Mouse (Mus musculus) MEL (cell line): ENCODE measurements at regions not wholly inside any gene's neighbourhood (a gene's known extent, or its start where the extent isn't known, plus 50 kb on each side); places are given as distances from the start of the nearest gene placed in this dataset.

ENCODE experiments used
- CHD2 ChIP-seq: IDR thresholded peaks from 2 replicates; pipeline ENCODE4 v1.6.1; 2011; ENCODE audit warnings: low read length, improper control_type of control experiment
- CTCF ChIP-seq, 3 experiments: IDR thresholded peaks in 2 of 3; conservative IDR thresholded peaks in 1 of 3; 2 replicates each; pipeline ENCODE4 v1.5.1; 2011 to 2012; ENCODE audit warnings: low read length in 3 of 3, low read depth in 2 of 3, mild to moderate bottlenecking in 2 of 3, improper control_type of control experiment in 1 of 3, inconsistent platforms in 1 of 3, mixed read lengths in 1 of 3, moderate library complexity in 1 of 3; ENCODE audit not compliant: control insufficient read depth in 1 of 3, insufficient read depth in 1 of 3, poor library complexity in 1 of 3, severe bottlenecking in 1 of 3
- EP300 ChIP-seq, 2 experiments: IDR thresholded peaks; 2 replicates each; pipeline ENCODE4 v1.6.1; 2011; ENCODE audit warnings: improper control_type of control experiment in 2 of 2, low read length in 2 of 2, low read depth in 1 of 2, mild to moderate bottlenecking in 1 of 2
- ETS1 ChIP-seq: IDR thresholded peaks from 2 replicates; pipeline ENCODE4 v1.6.1; 2012; ENCODE audit warnings: low read depth, mild to moderate bottlenecking, inconsistent platforms, low read length, improper control_type of control experiment, moderate library complexity
- GABPA ChIP-seq: IDR thresholded peaks from 2 replicates; pipeline ENCODE4 v1.6.1; 2012; ENCODE audit warnings: low read depth, mild to moderate bottlenecking, inconsistent platforms, low read length, improper control_type of control experiment, moderate library complexity
- MEF2A ChIP-seq: IDR thresholded peaks from 2 replicates; pipeline ENCODE4 v1.6.1; 2014; ENCODE audit warnings: low read depth, mild to moderate bottlenecking, inconsistent platforms, low read length, improper control_type of control experiment; ENCODE audit not compliant: poor library complexity, insufficient replicate concordance, severe bottlenecking; ENCODE audit errors: extremely low read depth
- NELFE ChIP-seq: IDR thresholded peaks from 2 replicates; pipeline ENCODE4 v1.6.1; 2011; ENCODE audit warnings: low read depth, low read length, improper control_type of control experiment
- POLR2A ChIP-seq, 2 experiments: IDR thresholded peaks; 2 replicates each; pipeline ENCODE4 v1.6.1; 2011 to 2012; ENCODE audit warnings: low read length in 2 of 2, mild to moderate bottlenecking in 2 of 2, control low read depth in 1 of 2, improper control_type of control experiment in 1 of 2, low read depth in 1 of 2, moderate library complexity in 1 of 2; ENCODE audit not compliant: control insufficient read depth in 1 of 2, insufficient read depth in 1 of 2, poor library complexity in 1 of 2
- TCF12 ChIP-seq: IDR thresholded peaks from 2 replicates; pipeline ENCODE4 v1.6.1; 2014; ENCODE audit warnings: low read depth, mild to moderate bottlenecking, inconsistent platforms, low read length, improper control_type of control experiment, moderate library complexity
- UBTF ChIP-seq: IDR thresholded peaks from 2 replicates; pipeline ENCODE4 v1.6.1; 2012; ENCODE audit warnings: low read depth, mild to moderate bottlenecking, inconsistent platforms, low read length, improper control_type of control experiment, moderate library complexity, borderline replicate concordance; ENCODE audit not compliant: insufficient read depth

- TF ChIP-seq MEF2A: no peak
- TF ChIP-seq CHD2: no peak
- no peak for TF ChIP-seq UBTF
- TF ChIP-seq TCF12: no peak
- no peak for TF ChIP-seq CTCF (IDR thresholded peaks at IDR 0.05 in 2 of 3, conservative IDR thresholded peaks at IDR 0.05 in 1 of 3; ENCODE audit: control insufficient read depth in 1 of 3, insufficient read depth in 1 of 3, low read depth in 2 of 3, low read length in 3 of 3, poor library complexity in 1 of 3, severe bottlenecking in 1 of 3)
- no peak for TF ChIP-seq POLR2A (IDR thresholded peaks at IDR 0.05; ENCODE audit: control insufficient read depth in 1 of 2, insufficient read depth in 1 of 2, low read depth in 1 of 2, low read length in 2 of 2, poor library complexity in 1 of 2)
- no peak for TF ChIP-seq EP300 (IDR thresholded peaks at IDR 0.05; ENCODE audit: low read depth in 1 of 2, low read length in 2 of 2)
- no peak for TF ChIP-seq NELFE
- no peak for TF ChIP-seq ETS1
- TF ChIP-seq GABPA: no peak
Observed at GRCm38 (mm10) chr12:65594075-65594474, 368.8 kb downstream of the Wdr20rt start.
